Mouse (Mus musculus): ENCODE results near the gene Mmp14. TPM values are rescaled to one million over a fixed set of nuclear protein-coding genes. Genes with fewer than 3 reads are reported as not detected.

The Mmp14 gene
- total and polyA plus RNA-seq, 3 experiments, result 19.4 to 29.9 TPM; not detected in 1

DNA sequence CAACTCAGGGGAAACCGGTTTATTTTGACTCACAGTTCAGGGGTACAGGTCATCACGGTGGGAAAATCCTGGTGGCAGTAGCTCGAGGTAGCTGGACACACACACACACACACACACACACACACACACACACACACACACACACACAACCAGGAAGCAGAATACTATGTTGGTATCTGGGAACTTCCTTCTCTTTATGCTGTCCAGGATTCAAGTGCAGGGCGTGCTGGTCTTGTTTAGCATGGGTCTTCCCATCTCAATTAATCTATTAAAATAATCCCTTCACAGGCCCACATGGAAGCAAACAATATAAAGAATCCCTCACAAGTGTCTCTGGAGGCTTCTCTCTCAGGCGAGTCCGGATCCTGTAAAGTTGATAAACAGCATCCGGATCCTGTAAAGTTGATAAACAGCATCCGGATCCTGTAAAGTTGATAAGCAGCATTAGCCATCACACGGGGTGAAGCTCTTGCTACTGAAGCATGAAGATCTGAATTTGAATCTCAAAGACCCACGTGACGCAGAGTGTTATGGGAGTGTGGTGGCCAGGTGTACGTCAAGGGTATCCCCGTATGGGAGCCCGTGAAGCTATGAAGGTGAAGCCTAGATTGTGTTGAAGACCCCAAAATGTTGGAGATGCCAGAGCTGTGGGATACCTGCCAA is 26.6 kb downstream of the Mmp14 start (continued):
- TF ChIP-seq ELF1 (IDR thresholded peaks at IDR 0.05; ENCODE audit: low read depth, low read length) (peak; percentile 59; the same call in 1 of the 2 replicates), POLR2A (IDR thresholded peaks at IDR 0.05; ENCODE audit: control insufficient read depth in 1 of 2, insufficient read depth in 1 of 2, low read depth in 1 of 2, low read length in 2 of 2, poor library complexity in 1 of 2) (no peak), MAX (IDR thresholded peaks at IDR 0.05; ENCODE audit: low read length) (peak; percentile 82), ZNF384 (IDR thresholded peaks at IDR 0.05; ENCODE audit: low read depth, low read length) (no peak), EP300 (IDR thresholded peaks at IDR 0.05; ENCODE audit: low read depth in 1 of 2, low read length in 2 of 2) (peak; percentile 74 to 78), MAZ (IDR thresholded peaks at IDR 0.05; ENCODE audit: low read depth, low read length) (no peak), ZMIZ1 (IDR thresholded peaks at IDR 0.05; ENCODE audit: low read depth, low read length) (no peak), CTCF (IDR thresholded peaks at IDR 0.05 in 2 of 3, conservative IDR thresholded peaks at IDR 0.05 in 1 of 3; ENCODE audit: control insufficient read depth in 1 of 3, insufficient read depth in 1 of 3, low read depth in 2 of 3, low read length in 3 of 3, poor library complexity in 1 of 3, severe bottlenecking in 1 of 3) (no peak), MEF2A (IDR thresholded peaks at IDR 0.05; ENCODE audit: extremely low read depth, insufficient replicate concordance, low read depth, low read length, poor library complexity, severe bottlenecking) (no peak), CHD1 (IDR thresholded peaks at IDR 0.05; ENCODE audit: low read depth, low read length) (no peak), NRF1 (IDR thresholded peaks at IDR 0.05; ENCODE audit: insufficient read depth, low read depth, low read length, poor library complexity, severe bottlenecking) (no peak), RAD21 (IDR thresholded peaks at IDR 0.05; ENCODE audit: low read depth, low read length) (no peak), TAL1 (IDR thresholded peaks at IDR 0.05; ENCODE audit: low read length) (peak; percentile 41)

DNA sequence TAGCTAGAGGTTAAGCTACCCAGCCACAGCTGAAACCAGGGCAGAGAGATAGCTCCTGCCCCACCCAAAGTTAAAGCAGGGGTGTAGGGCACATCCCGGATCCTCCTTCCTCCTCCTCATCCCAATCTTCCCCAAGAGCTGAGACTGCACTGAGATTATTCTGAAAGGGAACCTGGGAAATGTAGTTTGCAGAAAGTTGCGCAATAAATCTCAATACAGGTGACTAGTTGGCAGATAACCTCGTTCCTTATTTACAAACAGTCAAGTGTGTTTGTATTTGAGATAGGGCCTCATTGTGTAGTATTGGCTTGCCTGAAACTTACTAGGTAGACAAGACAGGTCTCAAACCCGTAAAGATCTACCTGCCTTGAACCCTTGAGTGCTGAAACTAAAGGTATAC is 30.7 kb downstream of the Mmp14 start:
- Histone ChIP-seq H3K9me3 (replicated peaks; ENCODE audit: insufficient read depth, low read length) (no peaks in the 10 kb centered on the region), H3K27me3 (ENCODE audit: control insufficient read depth in 1 of 2, insufficient read depth in 2 of 2, low read length in 2 of 2) (no peaks in the 10 kb centered on the region), H3K79me2 (ENCODE audit: control insufficient read depth, insufficient read depth, low read length, poor library complexity) (peaks cover 19% of the 10 kb centered on the region), H3K4me3 (ENCODE audit: control insufficient read depth in 1 of 2, insufficient read depth in 1 of 2, low read depth in 2 of 2, low read length in 2 of 2) (no peak overlapping the region), H3K36me3 (ENCODE audit: control insufficient read depth in 1 of 2, insufficient read depth in 2 of 2, low read length in 2 of 2) (peaks cover 0 to 26% of the 10 kb centered on the region in 2 experiments; a peak in 3 of 4 replicates), H3K9ac (ENCODE audit: control insufficient read depth, low read depth, low read length, poor library complexity, severe bottlenecking) (no peak overlapping the region), H3K4me1 (ENCODE audit: control insufficient read depth in 1 of 2, insufficient read depth in 2 of 2, low read length in 2 of 2) (peaks cover 9 to 26% of the 10 kb centered on the region in 2 experiments), H3K27ac (ENCODE audit: control insufficient read depth, low read depth, low read length) (no peak overlapping the region)
- 0 out of 2 replicates have a peak, but pooled peaks have one; percentile 4 for TF ChIP-seq GATA1 (IDR thresholded peaks at IDR 0.05; ENCODE audit: low read depth, low read length)
- peak; percentile 74 for TF ChIP-seq HCFC1 (IDR thresholded peaks at IDR 0.05; ENCODE audit: low read depth, low read length)
- no peak for TF ChIP-seq CHD1 (IDR thresholded peaks at IDR 0.05; ENCODE audit: low read depth, low read length)
- peak; percentile 30 for DNase-seq (ENCODE audit: low read depth, low spot score)
